Mouse (Mus musculus): ENCODE measurements around the gene Rgl2.

The Rgl2 gene

GRCm38 (mm10) chr17:33977861-33978557, 48.7 kb downstream of the Rgl2 start:
- DNase-seq, result no peak

DNA sequence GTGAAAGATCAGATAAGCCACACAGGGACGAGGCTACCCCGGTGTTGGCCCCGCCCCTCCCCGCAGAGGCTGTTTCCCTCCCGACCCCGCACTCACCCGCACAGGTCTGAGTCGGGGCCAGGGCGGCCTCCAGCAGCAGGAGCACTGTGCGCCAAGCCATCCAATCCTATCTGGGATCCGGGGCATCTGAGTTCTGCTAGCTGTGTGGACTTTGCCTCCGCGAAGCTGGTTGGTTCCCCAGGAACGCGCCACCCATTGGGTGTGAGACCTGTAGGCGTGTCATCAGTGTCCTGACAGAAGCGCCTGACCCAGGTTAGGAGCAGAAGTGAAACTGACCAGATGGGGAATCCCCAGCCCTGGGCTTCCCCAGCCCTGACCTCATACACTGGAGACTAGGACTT, 49.3 kb downstream of the Rgl2 start:
- peak; percentile 92 to 93 for DNase-seq

DNA sequence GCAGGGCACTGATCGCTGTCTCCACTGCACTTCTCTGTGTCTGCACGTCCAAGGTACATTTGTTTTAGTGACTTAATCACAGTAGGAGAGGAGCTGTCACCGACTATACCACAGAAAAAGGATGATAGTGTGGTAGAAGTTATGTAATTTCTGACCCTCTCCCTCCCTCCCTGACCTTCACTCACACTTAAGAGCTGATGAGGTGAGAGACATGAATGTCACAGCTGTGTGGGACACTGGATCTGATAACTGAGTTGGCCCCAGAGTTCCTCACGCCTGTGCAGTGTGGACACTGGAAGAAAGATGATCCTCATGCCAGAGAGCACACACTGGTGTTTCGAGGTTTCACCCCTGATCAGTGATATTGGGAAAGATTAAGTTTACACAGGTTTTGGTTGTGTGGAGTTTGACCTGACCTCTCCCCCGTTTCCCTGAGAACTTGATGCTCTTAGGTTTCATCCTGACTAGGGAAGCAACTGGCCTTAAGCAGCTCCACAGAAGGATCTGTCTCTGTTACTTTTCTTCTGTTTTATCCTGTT, 50.2 kb downstream of the Rgl2 start:
- DNase-seq, result no peak

GRCm38 (mm10) chr17:33980181-33981035, 51.1 kb downstream of the Rgl2 start:
- no peak for DNase-seq

DNA sequence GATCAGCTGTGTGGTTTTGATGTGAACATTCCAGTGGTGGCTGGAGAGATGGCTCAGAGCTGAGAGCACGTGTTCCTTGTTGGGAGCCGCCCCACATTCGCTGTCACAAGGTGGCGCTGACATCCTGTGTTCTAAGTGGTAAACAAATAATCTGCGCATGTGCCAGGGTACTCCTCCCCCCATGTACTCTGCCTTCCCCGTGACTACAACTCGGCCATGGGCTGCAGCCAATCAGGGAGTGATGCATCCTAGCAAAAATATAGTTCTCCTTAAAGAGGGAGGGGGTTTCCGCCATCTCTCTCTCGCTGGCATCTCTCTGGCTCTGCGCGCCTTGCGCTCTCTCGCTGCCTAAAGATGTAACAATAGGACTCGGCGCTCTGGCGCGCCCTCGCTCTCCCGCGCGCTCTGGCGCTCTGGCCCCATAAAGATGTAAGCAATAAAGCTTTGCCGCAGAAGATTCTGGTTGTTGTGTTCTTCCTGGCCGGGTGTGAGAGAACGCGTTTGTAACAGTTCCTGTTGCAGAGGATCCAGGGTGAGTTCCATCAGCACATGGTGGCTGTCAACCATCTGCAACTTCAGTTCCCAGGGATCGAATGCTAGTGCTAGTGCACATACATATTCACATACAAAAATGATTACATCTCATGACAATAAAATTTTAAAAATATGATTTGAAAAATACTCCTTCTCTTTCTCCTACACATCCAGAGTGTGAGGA, 52.0 kb downstream of the Rgl2 start:
- DNase-seq, result peak; percentile 91 to 92

DNA sequence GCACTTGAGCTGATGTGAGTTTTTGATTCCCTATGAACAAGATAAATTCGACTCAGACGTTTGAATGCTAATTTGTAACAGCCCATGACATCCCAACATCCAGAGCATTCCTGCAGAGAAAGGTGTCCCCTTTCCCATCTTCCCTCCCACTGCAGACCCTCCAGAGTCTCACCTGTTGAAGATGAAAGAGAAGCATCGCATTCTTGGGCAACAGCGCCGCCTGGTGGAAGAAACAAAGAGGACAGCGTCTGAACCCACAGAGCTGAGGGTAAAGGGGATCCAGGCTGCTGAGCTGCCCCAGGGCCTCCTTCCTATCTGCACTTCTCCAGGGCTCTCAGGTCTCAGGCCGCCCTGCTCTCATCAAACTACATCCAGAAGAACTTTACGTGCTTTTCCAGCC, 52.8 kb downstream of the Rgl2 start:
- DNase-seq, result peak; percentile 56 to 70

Data from lung, adult 18-20 months (tissue).